Mouse (Mus musculus) MEL (cell line): ENCODE results near the gene Hsdl1.

Experiments
- CHD2 ChIP-seq: IDR thresholded peaks from 2 replicates; pipeline ENCODE4 v1.6.1; 2011; ENCODE audit warnings: low read length, improper control_type of control experiment
- CTCF ChIP-seq, 3 experiments: IDR thresholded peaks in 2 of 3; conservative IDR thresholded peaks in 1 of 3; 2 replicates each; pipeline ENCODE4 v1.5.1; 2011 to 2012; ENCODE audit warnings: low read length in 3 of 3, low read depth in 2 of 3, mild to moderate bottlenecking in 2 of 3, improper control_type of control experiment in 1 of 3, inconsistent platforms in 1 of 3, mixed read lengths in 1 of 3, moderate library complexity in 1 of 3; ENCODE audit not compliant: control insufficient read depth in 1 of 3, insufficient read depth in 1 of 3, poor library complexity in 1 of 3, severe bottlenecking in 1 of 3
- ELF1 ChIP-seq: IDR thresholded peaks from 2 replicates; pipeline ENCODE4 v1.6.1; 2014; ENCODE audit warnings: low read depth, mild to moderate bottlenecking, inconsistent platforms, low read length, improper control_type of control experiment, moderate library complexity
- GABPA ChIP-seq: IDR thresholded peaks from 2 replicates; pipeline ENCODE4 v1.6.1; 2012; ENCODE audit warnings: low read depth, mild to moderate bottlenecking, inconsistent platforms, low read length, improper control_type of control experiment, moderate library complexity
- HCFC1 ChIP-seq: IDR thresholded peaks from 2 replicates; pipeline ENCODE4 v1.6.1; 2012; ENCODE audit warnings: low read depth, mild to moderate bottlenecking, inconsistent platforms, low read length, improper control_type of control experiment, moderate library complexity
- KAT2A ChIP-seq: conservative IDR thresholded peaks from 2 replicates; pipeline ENCODE4 v1.6.1; 2012; ENCODE audit warnings: low read depth, low read length, improper control_type of control experiment, inconsistent platforms
- MXI1 ChIP-seq: IDR thresholded peaks from 2 replicates; pipeline ENCODE4 v1.6.1; 2011; ENCODE audit warnings: mild to moderate bottlenecking, low read depth, low read length, improper control_type of control experiment
- MYC ChIP-seq: IDR thresholded peaks from 2 replicates; pipeline ENCODE4 v1.6.1; 2011; ENCODE audit warnings: low read depth, mild to moderate bottlenecking, low read length, improper control_type of control experiment, moderate library complexity
- POLR2A ChIP-seq, 2 experiments: IDR thresholded peaks; 2 replicates each; pipeline ENCODE4 v1.6.1; 2011 to 2012; ENCODE audit warnings: low read length in 2 of 2, mild to moderate bottlenecking in 2 of 2, control low read depth in 1 of 2, improper control_type of control experiment in 1 of 2, low read depth in 1 of 2, moderate library complexity in 1 of 2; ENCODE audit not compliant: control insufficient read depth in 1 of 2, insufficient read depth in 1 of 2, poor library complexity in 1 of 2
- POLR2AphosphoS5 ChIP-seq: IDR thresholded peaks from 2 replicates; pipeline ENCODE4 v1.6.1; 2012; ENCODE audit warnings: low read depth, borderline replicate concordance, mild to moderate bottlenecking, inconsistent platforms, low read length, moderate library complexity, mixed read lengths
- SIN3A ChIP-seq: IDR thresholded peaks from 2 replicates; pipeline ENCODE4 v1.6.1; 2012; ENCODE audit warnings: low read length, improper control_type of control experiment, inconsistent platforms
- TCF12 ChIP-seq: IDR thresholded peaks from 2 replicates; pipeline ENCODE4 v1.6.1; 2014; ENCODE audit warnings: low read depth, mild to moderate bottlenecking, inconsistent platforms, low read length, improper control_type of control experiment, moderate library complexity
- USF2 ChIP-seq, 2 experiments: IDR thresholded peaks; 2 replicates each; pipeline ENCODE4 v1.6.1; 2011 to 2012; ENCODE audit warnings: improper control_type of control experiment in 2 of 2, low read length in 2 of 2, borderline replicate concordance in 1 of 2, inconsistent platforms in 1 of 2, low read depth in 1 of 2, mild to moderate bottlenecking in 1 of 2; ENCODE audit not compliant: insufficient read depth in 1 of 2

- TF ChIP-seq POLR2A (IDR thresholded peaks at IDR 0.05; ENCODE audit: control insufficient read depth in 1 of 2, insufficient read depth in 1 of 2, low read depth in 1 of 2, low read length in 2 of 2, poor library complexity in 1 of 2) (no peak), CTCF (IDR thresholded peaks at IDR 0.05 in 2 of 3, conservative IDR thresholded peaks at IDR 0.05 in 1 of 3; ENCODE audit: control insufficient read depth in 1 of 3, insufficient read depth in 1 of 3, low read depth in 2 of 3, low read length in 3 of 3, poor library complexity in 1 of 3, severe bottlenecking in 1 of 3) (peak; percentile 33 to 55 (median 35); a peak in 4 of 6 replicates), ELF1 (no peak), MXI1 (peak; percentile 42; the same call in 1 of the 2 replicates), USF2 (IDR thresholded peaks at IDR 0.05; ENCODE audit: borderline replicate concordance in 1 of 2, insufficient read depth in 1 of 2, low read depth in 1 of 2, low read length in 2 of 2) (no peak), KAT2A (no peak), CHD2 (no peak), POLR2AphosphoS5 (no peak), GABPA (no peak), TCF12 (no peak), MYC (peak; percentile 85), HCFC1 (peak; percentile 46; the same call in 1 of the 2 replicates), SIN3A (no peak)
These were observed 31.2 kb upstream of the Hsdl1 start for GRCm38 (mm10) chr8:119606224-119606623.
